14 mouse cellular contexts compared by ENCODE assay signal in genomic region chr9:72828616-72829257, GRCm38 (mm10). TPM values are rescaled to one million over a fixed set of nuclear protein-coding genes. Genes with fewer than 3 reads are reported as not detected.
DNase-seq lines count a peak whose midpoint lies in the region; ATAC-seq and TF ChIP-seq lines count a peak whose summit lies in the region.
"Had no signal": no experiment of that assay in that cellular context is flagged by ENCODE, and none has a peak within 500 bp of the region (broad histone marks: within the 10 kb centered on the region; RNA-seq: fewer than 3 reads in every experiment).

No protein-coding gene starts in this region.

- peaks cover 9% of the 10 kb centered on the region; the same call in 1 of the 2 replicates for H3K4me1 ChIP-seq in kidney, postnatal 0 days (replicated peaks; ENCODE audit: insufficient read depth, low read length)
- H3K4me1 ChIP-seq in embryonic facial prominence, embryonic 12.5 days, result peaks cover 31% of the 10 kb centered on the region
- H3K4me1 ChIP-seq in hindbrain, embryonic 13.5 days (replicated peaks), result peaks cover 37% of the 10 kb centered on the region
- peaks cover 34% of the 10 kb centered on the region for H3K4me1 ChIP-seq in neural tube, embryonic 12.5 days
- H3K4me1 ChIP-seq in cerebellum, adult 2 months (ENCODE audit: control insufficient read depth, insufficient read depth, low read length), result no peaks in the 10 kb centered on the region

- H3K9ac ChIP-seq in kidney, postnatal 0 days (ENCODE audit: low read depth, low read length), result no peak overlapping the region
- H3K9ac ChIP-seq in embryonic facial prominence, embryonic 12.5 days, result no peak overlapping the region
- H3K9ac ChIP-seq in hindbrain, embryonic 13.5 days, result no peak overlapping the region; the same call in 1 of the 2 replicates
- H3K9ac ChIP-seq in neural tube, embryonic 12.5 days, result no peak overlapping the region
- H3K9ac ChIP-seq: liver, embryonic 13.5 days had no signal

- peak; percentile 72 for DNase-seq in kidney, postnatal 0 days (ENCODE audit: low spot score)
- DNase-seq in kidney, adult 18-20 months, result no peak
- no peak for DNase-seq in cerebellum, adult 2 months
- DNase-seq in embryo, embryonic 10.5 days (ENCODE audit: low spot score), result no peak
- DNase-seq in heart, postnatal 25 days (ENCODE audit: low spot score), result no peak
- DNase-seq: cerebellum, adult 9-11 months; heart, adult 2 months; liver, embryonic 13.5 days; lung, postnatal 4 days; right cerebral cortex, postnatal 4 days had no signal

- WGBS in kidney, postnatal 0 days, result 26% methylated on average over 5 of the region's 5 CpGs
- WGBS in embryonic facial prominence, embryonic 12.5 days, result 40% methylated on average over 5 of the region's 5 CpGs
- 24% methylated on average over 5 of the region's 5 CpGs for WGBS in hindbrain, embryonic 13.5 days
- WGBS in neural tube, embryonic 12.5 days, result 23% methylated on average over 5 of the region's 5 CpGs
- 37% methylated on average over 5 of the region's 5 CpGs for WGBS in cerebellum, adult 2 months

- H3K4me3 ChIP-seq in kidney, postnatal 0 days (replicated peaks; ENCODE audit: low read depth, low read length), result no peak overlapping the region
- H3K4me3 ChIP-seq in embryonic facial prominence, embryonic 12.5 days, result no peak overlapping the region
- H3K4me3 ChIP-seq in hindbrain, embryonic 13.5 days, result no peak overlapping the region
- no peak overlapping the region for H3K4me3 ChIP-seq in neural tube, embryonic 12.5 days
- no peak overlapping the region for H3K4me3 ChIP-seq in cerebellum, adult 2 months (replicated peaks; ENCODE audit: insufficient read depth, low read depth, low read length)
- H3K4me3 ChIP-seq: heart, adult 2 months; liver, embryonic 13.5 days had no signal

- no peaks in the 10 kb centered on the region for H3K9me3 ChIP-seq in kidney, postnatal 0 days (replicated peaks; ENCODE audit: low read length)
- no peaks in the 10 kb centered on the region for H3K9me3 ChIP-seq in embryonic facial prominence, embryonic 12.5 days
- H3K9me3 ChIP-seq in hindbrain, embryonic 13.5 days, result no peaks in the 10 kb centered on the region
- no peaks in the 10 kb centered on the region for H3K9me3 ChIP-seq in neural tube, embryonic 12.5 days
- H3K9me3 ChIP-seq: liver, embryonic 13.5 days had no signal

- TF ChIP-seq CTCF in kidney, postnatal 0 days (IDR thresholded peaks at IDR 0.05; ENCODE audit: low read depth), result no peak
- no peak for TF ChIP-seq CTCF in cerebellum, adult 2 months (IDR thresholded peaks at IDR 0.05; ENCODE audit: borderline replicate concordance, insufficient read depth, low read depth, low read length)

- H3K4me2 ChIP-seq in kidney, postnatal 0 days (ENCODE audit: low read length), result no peak overlapping the region
- H3K4me2 ChIP-seq in embryonic facial prominence, embryonic 12.5 days (replicated peaks), result no peak overlapping the region
- H3K4me2 ChIP-seq in hindbrain, embryonic 13.5 days, result no peak overlapping the region
- H3K4me2 ChIP-seq in neural tube, embryonic 12.5 days (replicated peaks), result no peak overlapping the region
- H3K4me2 ChIP-seq: liver, embryonic 13.5 days had no signal

- ATAC-seq in kidney, postnatal 0 days (replicated peaks; ENCODE audit: low FRiP score, low read depth), result peak; percentile 61; the same call in 1 of the 2 replicates
- ATAC-seq in embryonic facial prominence, embryonic 12.5 days (ENCODE audit: insufficient number of reproducible peaks, insufficient read depth, low FRiP score, low TSS enrichment), result no peak
- 0 out of 2 replicates have a peak, but pooled peaks have one; percentile 54 for ATAC-seq in hindbrain, embryonic 13.5 days (ENCODE audit: low FRiP score)
- ATAC-seq in neural tube, embryonic 12.5 days (ENCODE audit: low FRiP score, low read depth), result peak; percentile 74; the same call in 1 of the 2 replicates

- H3K36me3 ChIP-seq in kidney, postnatal 0 days (ENCODE audit: insufficient read depth, low read length), result no peaks in the 10 kb centered on the region
- no peaks in the 10 kb centered on the region for H3K36me3 ChIP-seq in embryonic facial prominence, embryonic 12.5 days
- H3K36me3 ChIP-seq in hindbrain, embryonic 13.5 days, result no peaks in the 10 kb centered on the region
- H3K36me3 ChIP-seq in neural tube, embryonic 12.5 days, result no peaks in the 10 kb centered on the region
- H3K36me3 ChIP-seq: liver, embryonic 13.5 days had no signal

- intact Hi-C loops in heart, postnatal 25 days (cut with DNase I), result no loop called here

- H3K27ac ChIP-seq in kidney, postnatal 0 days, result peak overlapping the region; percentile 68
- peak overlapping the region; percentile 64 for H3K27ac ChIP-seq in embryonic facial prominence, embryonic 12.5 days
- peak overlapping the region; percentile 36 for H3K27ac ChIP-seq in hindbrain, embryonic 13.5 days
- no peak overlapping the region for H3K27ac ChIP-seq in neural tube, embryonic 12.5 days
- no peak overlapping the region for H3K27ac ChIP-seq in cerebellum, adult 2 months (ENCODE audit: insufficient read depth, low read length)
- H3K27ac ChIP-seq: heart, adult 2 months; liver, embryonic 13.5 days had no signal

- H3K27me3 ChIP-seq in kidney, postnatal 0 days (ENCODE audit: insufficient read depth, low read length), result no peaks in the 10 kb centered on the region
- H3K27me3 ChIP-seq in embryonic facial prominence, embryonic 12.5 days, result no peaks in the 10 kb centered on the region
- no peaks in the 10 kb centered on the region for H3K27me3 ChIP-seq in hindbrain, embryonic 13.5 days
- no peaks in the 10 kb centered on the region for H3K27me3 ChIP-seq in neural tube, embryonic 12.5 days (replicated peaks)
- H3K27me3 ChIP-seq in cerebellum, adult 2 months (ENCODE audit: control insufficient read depth, insufficient read depth, low read length), result no peaks in the 10 kb centered on the region
- H3K27me3 ChIP-seq: liver, embryonic 13.5 days had no signal

- no peak for TF ChIP-seq POLR2A in cerebellum, adult 2 months (IDR thresholded peaks at IDR 0.05; ENCODE audit: borderline replicate concordance, insufficient read depth, low read length)

RNA-seq across cellular contexts. Expression of gene Prtg, which starts 22.1 kb away (rescaled TPM):
- 1.2 TPM in 2 replicates for polyA plus RNA-seq in kidney, postnatal 0 days (2015; fragmentation: Nextera tagmentation; extraction: Ambion mirVana)
- polyA plus RNA-seq in embryonic facial prominence, embryonic 12.5 days (2016; fragmentation: Nextera tagmentation; extraction: Ambion mirVana), result 1.8 and 2.1 TPM in 2 replicates
- 0.72 and 0.74 TPM in 2 replicates for polyA plus RNA-seq in hindbrain, embryonic 13.5 days (2015; fragmentation: Nextera tagmentation; extraction: Ambion mirVana)
- polyA plus RNA-seq in neural tube, embryonic 12.5 days (2016; fragmentation: Nextera tagmentation; extraction: Ambion mirVana), result 1.2 and 1.5 TPM in 2 replicates
- 0.46 and 0.57 TPM in 2 replicates for polyA plus RNA-seq in cerebellum, adult 2 months (2012; rRNA removed)
- under 1 TPM; 0.08 to 0.45 TPM for total RNA-seq in heart, postnatal 25 days (2021)
- total RNA-seq: neutrophil, adult 5-6 weeks had no signal

Comparison
In these comparisons a context has a peak if more than half of its experiments do, and no peak if none do; other contexts are left out.
1. H3K27ac ChIP-seq: peak in kidney, postnatal 0 days (single experiment), embryonic facial prominence, embryonic 12.5 days (single experiment) and hindbrain, embryonic 13.5 days (single experiment); none in neural tube, embryonic 12.5 days (single experiment) and cerebellum, adult 2 months (single experiment).